Mouse (Mus musculus): Measurements from ENCODE around the gene Ankrd33b.

GRCm38 (mm10) chr15:31243260-31243659 is 124.3 kb downstream of the Ankrd33b start:
- TF ChIP-seq CTCF (IDR thresholded peaks at IDR 0.05; ENCODE audit: low read depth, low read length), result no peak
- no peak for TF ChIP-seq POLR2A (IDR thresholded peaks at IDR 0.05; ENCODE audit: extremely low read depth, insufficient read depth, low read length)
